Mouse (Mus musculus): Measurements from ENCODE around the gene Il15.

Il15 gene

DNA sequence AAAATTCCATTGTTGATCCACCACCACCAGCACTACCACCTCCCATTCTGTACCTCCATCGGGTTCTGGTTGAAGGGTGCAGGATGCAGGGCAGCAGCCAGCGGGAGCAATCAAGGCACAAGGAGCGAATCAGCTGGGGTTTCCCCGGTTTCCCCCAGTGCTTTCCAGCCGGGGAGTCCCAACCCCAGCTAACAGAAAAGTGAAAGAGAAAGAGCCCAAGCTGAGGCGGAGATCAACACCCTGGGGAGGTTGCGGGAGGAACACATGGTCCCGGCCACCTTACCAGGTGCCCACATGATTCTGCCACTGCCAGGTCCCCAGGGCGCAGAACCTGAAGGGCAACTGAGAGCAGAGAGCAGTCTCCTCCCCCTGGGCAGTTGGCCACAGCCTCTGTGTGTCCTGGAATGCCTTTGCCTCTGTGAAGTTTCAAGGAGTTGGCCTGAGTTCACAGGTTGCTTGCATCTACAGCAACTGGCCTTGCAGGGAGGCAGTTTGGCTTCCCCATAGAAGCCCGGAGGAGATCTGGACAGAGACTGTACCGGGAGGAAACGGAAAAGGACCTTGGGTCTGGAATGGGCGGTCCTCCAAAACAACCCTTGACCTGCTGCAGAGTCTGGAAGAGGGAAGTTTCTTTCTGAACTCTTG, at the start of gene Il15:
Il15 (minus strand) TSS at position 537 of the 645 bp plus-strand sequence.
- DNase-seq (ENCODE audit: low read depth, low spot score): peak; percentile 10

DNA sequence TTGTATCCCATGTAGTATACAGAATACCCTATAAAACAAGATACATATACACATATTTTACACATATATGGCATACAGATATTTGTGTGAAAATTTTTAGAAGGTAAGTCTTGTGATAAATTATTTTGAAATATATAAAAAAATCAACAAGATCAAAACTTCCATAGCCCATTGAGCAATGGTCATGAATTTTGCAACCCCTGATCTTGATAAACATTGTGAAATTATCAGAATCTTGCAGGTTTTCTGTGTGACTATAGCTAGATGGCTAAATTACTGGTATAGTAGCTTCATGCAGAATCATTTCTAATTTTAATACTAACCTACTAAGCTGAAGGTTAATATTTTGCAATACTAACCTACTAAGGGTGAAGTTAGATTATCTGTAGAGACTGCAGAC, 41.9 kb upstream of the Il15 start:
- DNase-seq (ENCODE audit: low read depth, low spot score): no peak

DNA sequence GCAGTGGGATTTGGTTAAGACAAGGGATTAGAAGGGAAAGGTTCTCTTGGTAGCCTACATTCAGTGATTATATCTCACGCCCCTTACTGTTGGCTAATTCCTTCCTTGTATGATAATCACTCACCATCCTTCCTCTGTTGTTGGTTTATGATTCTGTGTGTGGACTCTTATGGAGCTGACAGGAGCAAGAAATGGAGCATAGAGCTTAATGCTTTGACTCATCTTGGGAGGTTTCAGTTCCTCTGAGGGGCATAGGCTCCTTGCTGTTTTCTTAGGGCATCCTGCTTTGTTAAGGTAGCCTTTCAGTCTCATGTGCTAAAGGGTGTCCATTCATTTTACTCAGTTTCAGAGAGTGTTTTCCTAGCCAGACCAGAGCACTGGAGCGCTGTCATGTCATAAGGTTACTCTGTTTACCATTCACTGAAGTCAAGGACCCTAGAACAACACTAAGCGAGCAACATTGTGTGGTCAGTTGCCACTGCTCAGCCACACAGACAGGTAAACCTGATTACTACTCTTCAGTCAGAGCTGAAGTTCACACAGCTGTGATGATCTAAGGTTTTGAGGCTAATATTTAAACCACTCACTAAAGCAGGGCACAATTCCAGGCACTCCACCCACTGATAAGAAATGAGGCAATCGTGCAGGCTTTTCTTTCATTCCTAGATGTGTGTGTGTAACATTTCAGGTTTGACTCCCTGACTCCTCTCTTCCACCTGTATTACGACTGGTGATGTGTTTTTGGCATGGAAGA, 13.7 kb upstream of the Il15 start:
- DNase-seq (ENCODE audit: low read depth, low spot score): no peak

DNA sequence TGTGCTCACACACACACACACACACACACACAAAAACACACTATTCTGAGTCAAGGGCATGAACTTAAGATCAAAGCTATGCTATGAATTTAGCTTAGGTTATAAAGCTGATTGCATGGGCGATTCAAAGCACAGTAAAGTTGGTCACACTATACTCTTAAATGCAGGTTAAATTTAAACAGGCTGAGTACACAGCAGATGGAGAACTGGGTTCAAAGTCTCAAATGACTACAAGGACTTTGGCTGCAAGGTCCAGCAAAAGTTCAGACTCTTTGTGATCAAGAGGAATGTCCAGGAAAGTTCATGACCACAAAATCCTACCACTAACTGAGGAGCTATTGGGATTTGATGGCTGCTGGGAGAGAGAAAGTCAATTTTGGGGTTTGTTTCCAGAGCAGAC, 12.5 kb upstream of the Il15 start:
- DNase-seq (ENCODE audit: low read depth, low spot score): no peak

DNA sequence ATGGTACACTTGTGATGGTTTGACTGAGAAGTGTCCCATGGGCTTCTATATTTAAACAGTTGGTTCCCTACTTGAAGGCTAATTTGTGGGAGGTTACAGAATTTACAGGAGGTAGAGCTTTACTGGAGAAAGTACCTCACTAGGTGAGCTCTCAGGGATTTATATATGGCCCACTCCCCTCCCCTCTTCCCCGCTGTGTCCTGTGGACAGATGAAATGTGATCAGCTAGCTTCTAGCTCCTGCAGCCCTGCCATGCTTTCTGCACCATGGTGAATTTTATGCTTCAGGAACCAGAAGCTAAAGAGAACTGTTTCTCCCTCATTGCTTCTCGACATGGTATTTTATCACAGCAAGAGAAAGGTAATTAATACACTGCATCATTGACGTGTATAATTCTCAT, 7.1 kb upstream of the Il15 start:
- no peak for DNase-seq (ENCODE audit: low read depth, low spot score)

DNA sequence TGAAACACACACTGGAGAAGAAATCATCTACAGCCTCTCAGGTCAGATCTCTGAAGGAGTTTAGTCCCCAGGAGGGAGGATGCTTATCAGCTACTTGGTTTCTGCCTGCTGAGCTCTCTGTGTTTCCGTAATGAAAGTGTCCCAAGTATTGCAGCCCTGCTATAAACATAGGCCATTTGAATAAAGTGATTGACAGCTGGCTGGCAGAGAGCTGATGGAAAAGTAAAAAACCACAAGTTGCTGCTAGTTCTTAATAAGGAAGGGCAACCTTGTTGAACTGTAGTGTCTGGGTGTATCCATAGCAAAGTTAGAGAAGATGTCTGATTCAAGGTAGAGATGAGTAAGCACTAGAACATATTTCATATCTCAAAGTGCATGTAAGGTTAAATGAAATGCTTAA, 4.0 kb upstream of the Il15 start:
- DNase-seq (ENCODE audit: low read depth, low spot score): no peak

DNA sequence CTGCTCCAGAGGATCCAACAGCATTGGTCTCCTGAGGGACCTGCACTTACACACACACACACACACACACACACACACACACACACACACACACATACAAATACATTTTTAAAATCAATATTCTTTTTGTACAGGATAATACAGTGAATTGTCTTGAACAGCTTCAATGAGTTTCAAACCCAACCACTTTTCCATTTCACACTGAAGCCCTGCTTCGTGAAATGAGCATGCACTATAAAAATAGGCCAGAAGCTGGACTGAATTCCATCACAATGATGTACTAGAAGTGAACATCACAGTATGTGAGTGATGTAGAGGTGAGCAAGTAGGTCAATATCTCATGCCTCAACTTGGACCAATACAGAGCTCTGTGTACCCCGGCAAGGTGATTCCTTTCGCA, 1.0 kb upstream of the Il15 start:
- DNase-seq (ENCODE audit: low read depth, low spot score): no peak

DNA sequence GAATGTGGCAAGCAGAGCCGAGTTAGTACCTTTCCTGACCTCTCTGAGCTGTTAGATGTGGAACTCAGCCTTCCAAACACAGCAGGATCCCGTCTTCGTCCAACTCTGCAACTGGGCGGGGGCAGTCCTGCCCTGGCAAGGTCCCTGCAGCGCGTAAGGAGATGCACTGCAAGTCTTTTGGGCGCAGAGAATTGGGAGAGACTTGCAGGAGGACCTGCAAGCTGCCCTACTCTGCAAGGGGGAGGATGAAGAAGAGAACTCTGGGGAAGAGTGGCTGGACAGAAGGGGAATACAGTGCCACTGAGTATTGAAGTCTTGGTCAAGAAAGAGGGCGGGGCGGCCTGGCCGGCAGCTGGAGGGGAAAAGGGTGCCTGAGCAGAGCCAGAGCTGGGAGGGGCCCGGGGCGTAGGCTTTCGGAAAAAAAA, 749 bp downstream of the Il15 start:
- no peak for DNase-seq (ENCODE audit: low read depth, low spot score)

DNA sequence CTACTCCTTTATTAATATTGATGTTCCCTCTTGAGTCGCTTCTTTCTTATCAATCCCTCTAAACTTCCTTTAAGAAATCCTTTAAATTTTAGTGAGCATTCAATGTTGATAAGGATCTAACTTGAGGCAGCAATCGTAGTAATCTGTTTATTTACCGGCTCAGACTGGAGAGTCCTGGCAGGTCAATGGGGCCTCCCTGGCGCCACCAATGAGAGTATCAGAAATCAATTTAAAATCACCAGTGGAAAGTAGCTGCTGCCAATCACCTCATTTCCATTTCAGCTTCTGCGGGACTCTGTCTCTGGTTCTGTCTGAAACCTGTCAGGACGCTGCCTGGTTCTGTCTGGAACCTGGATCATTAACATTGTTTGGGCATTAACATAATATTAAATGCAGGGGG, 1.5 kb downstream of the Il15 start:
- no peak for DNase-seq (ENCODE audit: low read depth, low spot score)

DNA sequence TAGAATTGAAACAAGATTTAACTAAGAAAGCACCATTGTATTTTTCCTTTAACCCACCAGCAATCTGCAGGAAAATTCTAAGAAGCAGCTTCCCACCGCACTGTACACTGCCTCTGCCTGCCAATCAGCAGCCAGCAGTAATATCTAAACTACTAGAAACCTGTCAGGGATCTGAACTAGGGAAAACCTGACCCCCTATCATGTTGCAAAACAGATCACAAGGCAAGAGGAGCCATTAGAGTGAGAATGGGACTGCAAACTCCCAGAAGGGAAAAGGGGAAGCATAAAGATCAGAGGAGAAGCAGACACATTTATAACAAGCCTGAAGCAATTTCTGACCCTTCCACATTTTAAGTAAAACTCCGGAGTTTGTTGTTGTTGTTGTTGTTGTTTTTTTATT, 2.0 kb downstream of the Il15 start:
- DNase-seq (ENCODE audit: low read depth, low spot score): no peak

DNA sequence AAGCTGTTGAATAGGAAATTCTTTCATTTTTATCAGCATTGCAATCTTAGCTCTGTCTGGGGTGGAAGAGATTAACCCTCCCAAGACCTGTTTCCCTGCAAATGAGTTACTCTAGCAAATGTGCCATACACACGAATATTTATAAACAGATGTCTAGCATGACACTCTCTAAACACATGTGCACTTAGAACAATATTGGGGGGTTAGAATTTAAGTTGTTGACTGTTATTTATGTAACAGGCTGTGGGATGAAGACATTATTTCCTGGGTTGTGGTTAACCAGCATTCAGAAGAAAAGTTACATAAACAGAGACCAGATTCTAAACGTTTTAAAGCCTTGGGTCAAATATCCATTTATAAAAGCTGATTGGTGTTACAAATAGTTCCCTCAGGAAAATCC, 2.6 kb downstream of the Il15 start:
- no peak for DNase-seq (ENCODE audit: low read depth, low spot score)

DNA sequence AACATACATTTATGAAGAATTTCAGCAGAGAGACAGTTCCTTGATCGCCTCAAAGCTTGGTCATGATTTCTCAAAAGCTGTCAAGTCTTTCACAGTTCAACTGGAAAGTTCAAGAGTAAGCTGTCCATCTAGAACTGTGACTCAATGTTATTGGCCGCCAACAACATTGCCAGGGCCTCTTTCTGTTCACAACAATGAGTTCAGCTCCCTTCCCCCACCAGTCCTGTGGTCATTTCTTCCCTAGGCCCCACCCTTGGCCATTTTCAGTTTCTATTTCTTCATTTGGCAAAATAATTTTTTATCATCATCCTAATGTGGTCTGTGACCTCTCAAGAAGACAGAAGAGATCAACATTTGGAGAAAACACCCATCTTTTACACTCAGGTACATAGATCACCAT, 4.5 kb downstream of the Il15 start:
- DNase-seq (ENCODE audit: low read depth, low spot score): no peak

DNA sequence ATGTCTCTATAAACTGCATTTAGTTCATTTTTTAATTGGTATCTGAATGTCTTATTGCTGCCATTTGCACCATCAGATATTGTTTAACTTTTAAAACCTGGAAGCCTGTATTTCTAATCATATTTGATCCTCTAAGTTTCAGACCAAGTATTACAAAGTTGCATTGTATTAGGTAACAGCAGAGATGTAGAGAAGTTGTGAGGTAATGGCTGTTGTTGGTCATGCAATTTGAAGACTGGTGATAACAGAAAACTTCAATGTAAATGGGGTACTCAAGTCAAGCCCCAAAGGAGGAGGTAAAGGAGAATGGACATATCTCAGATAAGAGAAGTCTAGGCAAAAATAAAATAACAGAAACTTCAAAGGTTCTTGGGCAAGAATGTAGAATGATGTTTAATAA, 11.8 kb downstream of the Il15 start:
- no peak for DNase-seq (ENCODE audit: low read depth, low spot score)

DNA sequence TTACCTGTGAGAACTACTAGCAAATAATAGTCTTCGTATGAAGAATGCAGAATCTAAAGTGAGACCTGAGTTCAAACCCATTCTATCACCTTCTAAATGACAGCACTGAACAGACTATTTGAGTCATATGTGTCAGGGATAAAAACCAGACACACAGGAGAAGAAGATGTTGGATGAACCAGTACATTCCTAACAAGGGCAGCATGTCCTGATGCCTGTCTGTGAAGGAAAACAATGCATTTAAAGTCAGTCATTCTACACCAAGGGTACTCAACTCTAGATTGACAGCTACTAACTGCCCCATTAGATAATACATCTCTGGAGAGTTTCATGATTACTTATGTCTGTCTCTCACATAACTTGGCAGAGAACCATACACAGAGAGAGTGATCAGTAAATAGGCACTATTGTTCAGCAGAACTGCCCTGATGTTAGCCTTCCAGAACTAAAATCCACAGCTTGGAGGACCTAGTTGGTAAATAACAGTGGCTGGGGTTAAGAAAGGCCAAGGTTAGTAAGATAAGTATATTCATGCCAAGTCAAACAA, 14.6 kb downstream of the Il15 start:
- DNase-seq (ENCODE audit: low read depth, low spot score): no peak

DNA sequence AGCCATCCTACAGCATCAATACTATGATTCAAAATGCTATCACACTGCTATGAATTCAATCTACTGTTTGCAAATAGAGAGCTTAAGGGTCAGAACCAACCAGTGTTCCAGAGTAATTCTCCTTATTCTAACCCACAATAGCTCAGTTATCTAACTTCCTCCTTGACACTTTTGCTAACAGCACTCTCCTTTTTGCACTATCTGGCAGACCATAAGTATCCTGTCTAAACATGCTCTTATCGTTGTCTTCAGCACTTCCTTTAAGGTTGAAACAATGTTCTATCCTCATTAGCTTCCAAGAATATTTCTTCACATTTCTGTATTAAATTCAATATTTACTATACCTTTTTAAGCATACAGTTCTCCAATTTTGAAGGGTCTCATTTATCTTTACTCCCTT, 15.4 kb downstream of the Il15 start:
- DNase-seq (ENCODE audit: low read depth, low spot score): no peak

DNA sequence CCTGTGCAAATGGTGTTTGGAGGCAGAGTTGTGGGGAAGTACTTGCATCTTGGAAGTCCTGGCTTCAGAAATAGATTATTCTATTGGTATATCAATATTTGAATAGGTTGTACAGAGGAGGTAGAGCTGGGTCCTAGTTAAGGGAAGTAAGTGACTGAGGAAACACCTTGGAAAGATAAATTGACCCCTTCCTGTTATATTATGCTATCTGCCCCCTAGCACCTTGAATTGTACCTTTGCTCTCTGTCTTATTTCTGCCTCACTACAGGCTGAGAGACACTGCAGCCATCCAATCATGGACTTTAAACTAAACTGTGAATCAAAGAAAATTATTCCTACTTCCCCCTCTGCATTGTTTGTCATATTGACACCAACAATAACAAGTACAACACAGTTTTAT, 17.2 kb downstream of the Il15 start:
- DNase-seq (ENCODE audit: low read depth, low spot score): no peak

DNA sequence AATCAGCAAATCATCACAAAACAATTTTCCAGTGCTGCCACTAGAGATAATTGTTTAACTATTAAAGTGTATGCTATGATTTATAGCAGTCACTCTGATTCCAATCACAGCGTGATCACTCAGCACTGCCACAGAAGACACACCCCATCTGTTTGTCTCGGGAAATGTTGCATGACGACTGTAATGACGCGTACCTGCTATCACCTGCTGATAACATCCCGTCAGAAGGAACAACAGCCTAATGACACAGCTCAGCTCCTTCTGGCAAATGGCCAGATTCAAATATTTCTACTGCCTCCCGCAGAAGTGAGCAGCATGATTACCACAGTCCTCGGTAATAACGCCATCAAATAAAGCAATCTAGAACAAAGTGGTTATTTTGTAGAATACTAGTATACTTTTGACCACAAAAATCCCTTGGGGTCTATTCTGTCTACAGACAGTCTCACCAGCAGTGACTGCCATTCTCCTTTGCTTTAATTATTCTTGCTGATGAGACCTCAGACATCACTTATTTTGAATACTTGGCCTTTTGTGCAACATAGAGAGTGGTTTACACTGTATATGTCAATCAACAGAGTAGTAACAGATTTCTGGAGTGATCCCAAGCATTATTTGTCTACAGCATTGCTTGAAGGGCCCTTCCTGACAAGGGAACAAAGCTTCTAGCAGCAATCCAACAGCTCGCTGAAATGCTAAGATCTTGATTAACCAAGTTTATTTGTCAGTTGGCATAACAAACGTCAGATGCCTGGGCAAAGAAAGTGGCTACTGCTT, 18.4 kb downstream of the Il15 start:
- no peak for DNase-seq (ENCODE audit: low read depth, low spot score)

DNA sequence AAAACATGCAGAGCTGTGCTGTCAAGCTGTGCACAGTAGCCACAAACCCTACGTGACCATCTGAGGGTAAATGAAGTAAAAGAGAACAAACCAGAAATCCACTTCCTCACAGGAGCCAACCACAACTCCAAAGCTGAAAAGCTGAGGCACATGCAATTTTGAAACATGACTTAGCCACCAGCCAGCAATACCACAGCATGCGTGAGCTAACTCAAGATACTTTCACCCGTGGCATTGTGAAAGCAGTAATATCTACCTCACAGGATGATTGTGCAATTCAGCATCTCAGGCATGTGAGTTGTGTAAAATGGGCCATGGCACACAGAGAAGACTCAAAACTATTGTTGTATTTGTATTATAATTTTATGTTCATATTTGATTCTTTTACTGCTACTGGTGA, 19.7 kb downstream of the Il15 start:
- no peak for DNase-seq (ENCODE audit: low read depth, low spot score)

DNA sequence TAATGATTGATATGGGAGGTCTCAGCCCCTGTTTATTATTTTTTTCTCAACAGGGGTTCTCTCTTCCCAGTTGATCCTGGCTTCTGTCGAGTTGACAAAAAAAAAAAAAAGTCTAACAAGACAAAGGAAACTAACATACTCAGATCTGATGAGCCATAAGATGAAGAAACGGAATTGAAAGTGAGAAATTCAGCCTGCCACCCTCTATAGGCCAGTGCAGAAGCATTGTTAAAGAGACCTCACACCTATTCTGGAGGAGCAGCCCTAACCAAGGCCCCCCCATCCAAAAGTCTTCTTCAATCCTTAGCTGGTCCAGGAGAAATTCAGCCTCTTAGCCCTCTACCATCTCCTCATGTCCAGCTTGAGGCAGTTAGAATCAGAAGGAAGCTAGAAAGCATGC, 20.7 kb downstream of the Il15 start:
- no peak for DNase-seq (ENCODE audit: low read depth, low spot score)

DNA sequence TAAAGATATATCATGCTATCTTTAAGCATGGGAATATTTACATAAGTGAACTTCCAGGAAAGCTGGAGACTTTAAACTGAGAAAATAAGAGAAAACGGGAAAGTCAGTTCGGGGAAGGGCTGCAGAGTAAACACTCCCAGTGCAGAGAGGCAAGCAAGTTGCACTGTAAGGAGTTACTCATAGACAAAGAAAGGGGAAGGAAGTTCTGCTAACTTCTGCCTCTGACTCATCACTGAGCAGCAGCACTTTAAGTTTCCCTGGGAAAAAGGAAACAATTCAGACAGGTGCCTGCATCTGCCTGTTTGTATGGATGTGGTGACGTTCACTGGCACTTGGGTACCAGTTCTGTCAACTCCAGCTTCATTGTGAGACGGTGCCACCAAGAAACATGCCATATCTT, 28.6 kb downstream of the Il15 start:
- DNase-seq (ENCODE audit: low read depth, low spot score): no peak

DNA sequence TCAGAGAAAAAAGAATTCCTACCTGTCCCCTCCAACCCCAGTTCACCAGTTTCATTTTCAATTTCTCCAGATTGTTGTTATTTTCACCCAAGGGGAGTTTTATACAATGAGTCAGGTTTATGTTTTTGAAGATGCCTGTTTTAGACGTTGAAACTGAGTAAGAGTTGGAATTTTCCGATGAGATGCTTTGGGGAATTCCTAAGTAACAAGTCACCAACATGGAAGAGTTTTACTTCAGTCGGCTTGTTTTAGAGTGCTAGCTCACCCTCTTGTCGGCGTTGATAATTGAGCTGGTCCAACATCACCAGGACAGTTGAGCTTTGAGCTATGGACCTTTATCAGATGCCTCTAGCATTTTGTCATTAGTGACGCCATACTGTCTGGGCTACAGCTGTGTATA, 30.2 kb downstream of the Il15 start:
- DNase-seq (ENCODE audit: low read depth, low spot score): no peak

DNA sequence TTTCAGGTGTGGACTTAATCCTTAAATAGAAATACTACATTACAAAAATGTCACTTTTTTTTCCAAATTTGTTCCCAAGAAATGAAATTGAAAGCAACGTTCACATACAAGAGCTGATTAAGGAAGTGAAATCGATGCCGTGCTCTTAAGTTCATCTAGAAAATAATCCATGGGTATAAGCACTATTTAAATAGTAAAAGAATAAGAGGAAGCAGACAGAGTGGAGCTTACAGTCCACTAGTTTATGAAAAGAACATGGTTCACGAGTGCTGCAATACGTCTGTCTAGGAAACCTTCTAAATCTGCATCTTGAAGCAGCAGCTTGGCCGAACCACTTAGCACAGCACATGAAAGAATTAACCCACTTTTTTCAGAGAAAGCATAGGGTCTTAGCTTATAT, 32.4 kb downstream of the Il15 start:
- no peak for DNase-seq (ENCODE audit: low read depth, low spot score)

DNA sequence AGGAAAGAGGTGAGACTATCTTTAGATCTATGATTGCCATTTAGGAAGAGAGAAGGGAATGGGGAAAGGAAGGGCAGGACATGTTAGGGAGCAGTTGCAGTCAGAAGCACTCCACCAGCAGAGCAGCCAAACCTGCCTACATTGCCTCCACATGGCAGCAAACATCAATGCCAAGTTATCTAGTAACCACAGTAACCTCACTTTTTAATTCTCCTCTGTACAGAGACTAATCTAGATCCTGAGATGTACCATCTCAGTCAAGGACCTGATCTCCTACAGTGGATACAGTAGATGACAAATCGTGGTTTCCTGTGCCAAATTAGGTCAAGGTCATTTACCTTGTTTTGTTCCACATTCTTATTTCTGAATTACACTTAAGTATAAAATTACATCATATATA, 42.0 kb downstream of the Il15 start:
- no peak for DNase-seq (ENCODE audit: low read depth, low spot score)

Data from A20 (cell line).